Mouse (Mus musculus) thymus, postnatal 14 days (tissue): ENCODE results near the gene Habp2.

Source experiments
- DNase-seq: peaks from one replicate; pipeline ENCODE4 v3.0.0; 2021

Gene Habp2

DNA sequence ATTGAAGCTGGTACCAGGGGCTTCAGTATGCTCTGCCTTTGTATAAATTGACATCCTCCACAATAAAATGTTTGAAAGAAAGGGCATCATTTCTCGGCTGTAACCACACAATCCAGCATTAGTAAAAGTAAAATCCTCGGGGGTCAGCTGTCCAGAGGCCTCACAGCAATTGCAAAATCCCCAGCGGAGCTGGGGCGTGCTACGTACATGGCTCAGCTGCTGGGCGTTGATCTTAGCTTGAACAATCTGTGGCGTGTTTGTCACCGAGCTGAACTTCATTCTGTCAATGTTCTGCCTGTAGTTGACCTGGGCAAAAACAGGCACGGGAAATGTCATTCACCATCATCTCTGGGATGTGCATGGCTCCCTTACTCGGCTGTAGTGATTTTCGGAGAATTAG lies 79.2 kb downstream of the Habp2 start:
- DNase-seq: no peak

DNA sequence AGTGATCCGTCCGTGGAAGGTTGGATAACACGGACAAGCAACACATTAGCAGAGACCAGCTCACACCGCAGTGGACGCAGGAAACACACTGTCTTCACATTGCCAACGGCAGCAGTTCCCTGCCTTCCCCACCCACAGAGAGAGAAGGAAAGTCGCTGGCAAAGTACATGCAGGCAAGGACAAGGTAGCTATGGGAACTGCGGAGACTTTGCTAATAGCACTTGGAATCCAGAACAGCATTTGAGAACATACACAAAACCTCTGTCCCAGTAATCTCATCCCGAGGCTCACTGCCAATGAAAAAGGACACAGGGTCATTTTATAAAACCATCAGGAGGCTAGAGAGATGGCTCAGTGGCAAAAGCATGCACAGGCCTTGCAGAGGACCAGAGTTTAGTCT lies 79.7 kb downstream of the Habp2 start:
- no peak for DNase-seq

DNA sequence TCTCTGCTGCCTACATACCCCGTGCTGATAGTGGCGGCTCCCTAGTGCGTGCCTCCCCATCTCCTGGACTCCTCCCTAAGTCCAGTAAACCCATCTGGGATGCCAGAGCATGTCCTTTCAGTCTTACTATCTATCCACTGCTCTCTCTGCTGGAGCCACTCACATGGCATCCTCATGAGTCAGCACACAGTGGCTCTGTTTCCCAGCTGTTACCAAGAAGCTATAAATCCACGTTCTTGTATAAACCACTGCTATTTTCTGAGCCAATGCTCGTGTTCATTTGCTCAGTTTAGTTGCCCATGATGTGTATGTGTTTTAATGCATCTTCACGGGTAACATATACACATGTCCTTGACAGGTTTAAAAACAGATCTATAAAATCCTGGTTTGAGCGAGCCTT lies 80.8 kb downstream of the Habp2 start:
- DNase-seq: no peak

DNA sequence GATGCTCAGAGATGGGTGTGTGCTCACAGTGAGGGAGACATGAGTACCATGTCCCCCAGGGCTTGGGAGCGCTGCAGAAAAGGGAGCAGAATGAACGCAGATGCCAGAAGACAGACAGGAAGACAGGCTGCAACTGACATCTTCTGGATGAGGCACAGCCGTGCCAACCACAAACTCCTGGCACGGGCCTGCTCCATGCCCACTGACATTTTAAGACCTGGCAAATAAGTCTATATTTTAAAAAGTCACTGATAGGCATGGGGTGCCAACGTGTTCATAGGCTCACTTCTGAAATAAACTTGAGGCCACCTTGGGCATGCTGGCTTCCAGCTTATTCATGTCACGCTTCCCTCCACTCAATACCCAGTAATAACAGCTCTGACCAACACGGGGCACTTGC lies 82.0 kb downstream of the Habp2 start:
- peak; percentile 55 for DNase-seq
